Mouse (Mus musculus): ENCODE results near the gene Samd4b.

DNA sequence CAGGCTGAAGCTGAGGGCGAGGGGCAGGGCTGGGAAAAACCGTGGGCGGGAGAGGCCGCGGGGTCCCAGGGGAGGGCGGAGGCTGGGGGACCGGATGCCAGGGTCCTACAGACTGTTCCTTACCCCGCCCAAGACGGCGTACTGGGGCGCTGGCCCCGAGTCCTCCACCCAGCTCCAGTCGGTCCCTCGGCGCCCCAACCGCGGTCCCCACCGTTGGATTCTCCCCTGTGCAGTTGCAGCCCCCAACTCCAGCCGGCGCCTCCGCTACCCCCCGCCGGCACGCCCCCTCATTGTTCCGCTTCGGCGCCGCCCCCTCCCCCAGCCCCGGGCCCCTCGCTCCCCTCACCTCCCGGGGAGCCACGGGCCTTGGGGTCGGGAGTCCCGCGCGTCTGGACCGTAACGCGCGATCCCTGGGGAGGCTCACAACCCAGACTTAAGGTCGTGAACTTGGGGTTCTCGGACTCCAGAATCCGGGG lies 226.4 kb downstream of the Samd4b start:
- no peak for TF ChIP-seq CTCF (IDR thresholded peaks at IDR 0.05; ENCODE audit: borderline replicate concordance, extremely low read depth, insufficient read depth, insufficient read length)
- TF ChIP-seq POLR2A (IDR thresholded peaks at IDR 0.05; ENCODE audit: borderline replicate concordance, extremely low read depth, insufficient read depth, insufficient read length, poor library complexity, severe bottlenecking): 0 out of 2 replicates have a peak, but pooled peaks have one; percentile 6

All from brain, embryonic 14.5 days (tissue).